Mouse (Mus musculus): Measurements from ENCODE around the gene Sstr5.

Sstr5 gene

DNA sequence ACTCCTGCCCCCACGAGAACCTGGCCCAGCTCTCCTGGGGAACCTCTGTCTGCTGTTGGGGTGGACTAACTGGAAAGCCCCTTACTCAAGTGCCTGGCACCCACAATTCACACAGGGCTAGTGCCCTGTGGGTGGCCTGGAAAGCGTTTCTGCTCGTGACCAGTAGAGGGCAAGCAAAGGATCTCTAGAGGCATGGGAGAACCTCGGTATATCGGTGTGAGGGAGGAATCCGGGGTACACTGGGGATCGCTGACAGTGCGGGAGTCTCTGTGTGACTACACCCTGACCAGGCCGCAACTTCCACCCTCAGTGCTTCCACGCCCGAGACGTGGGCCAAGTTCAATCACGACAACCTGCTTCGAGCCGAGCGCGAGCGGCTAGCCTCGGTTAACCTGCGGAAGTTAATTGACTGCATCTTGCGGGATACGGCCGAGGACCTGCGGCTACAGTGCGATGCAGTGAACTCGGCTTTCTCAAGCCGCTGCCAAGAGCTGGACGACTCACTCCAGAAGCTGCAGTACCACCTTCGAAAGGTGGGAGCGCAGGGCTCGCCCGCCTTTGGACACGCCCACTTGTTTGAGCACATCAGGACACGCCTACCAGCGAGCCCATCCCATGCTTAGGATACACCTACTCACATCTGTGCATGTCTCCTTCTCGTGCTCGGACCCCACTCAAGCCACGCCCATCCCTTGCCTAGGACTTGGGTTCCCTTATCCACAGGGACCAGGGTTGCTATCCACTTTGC, 22.6 kb downstream of the Sstr5 start:
- DNase-seq (ENCODE audit: low spot score in 2 of 2): peak; percentile 44 to 53

DNA sequence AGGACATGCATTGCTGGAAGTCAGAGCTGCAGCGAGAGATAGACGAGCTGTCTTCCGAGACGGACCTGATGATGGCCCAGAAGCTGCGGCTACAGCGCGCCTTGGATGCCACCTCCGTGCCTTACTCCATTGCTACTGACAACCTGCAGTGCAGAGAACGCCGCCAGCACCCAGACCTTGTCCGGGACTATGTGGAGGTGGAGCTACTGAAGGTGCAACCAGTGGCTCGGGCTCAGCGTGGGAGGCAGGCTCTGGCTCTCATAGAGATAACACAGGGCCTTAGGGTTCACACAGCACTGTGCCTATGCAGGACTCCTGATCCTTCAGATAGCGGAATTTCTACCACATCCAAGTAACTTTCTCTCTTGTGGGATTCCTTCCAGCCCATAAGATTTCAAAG, 25.0 kb downstream of the Sstr5 start:
- DNase-seq (ENCODE audit: low spot score in 2 of 2): no peak

DNA sequence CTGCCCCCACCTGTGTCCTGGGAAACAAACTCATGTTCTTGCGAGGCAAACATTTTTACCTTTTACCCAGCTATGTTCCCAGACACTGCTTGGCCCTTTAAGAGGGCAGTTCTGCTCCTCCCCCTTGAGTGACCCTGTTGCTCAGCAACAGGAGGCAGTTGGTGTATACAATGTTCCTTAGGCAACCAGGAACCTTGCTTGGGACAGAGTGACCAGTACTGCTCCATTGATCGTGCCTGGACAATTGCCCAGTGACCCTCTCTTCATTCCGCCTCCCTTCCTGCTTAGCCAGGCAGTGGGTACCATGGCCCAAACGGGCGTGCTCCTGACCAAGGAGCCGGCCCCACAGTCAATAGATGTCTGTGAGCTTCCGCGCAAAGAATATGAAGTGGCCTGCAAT, 25.7 kb downstream of the Sstr5 start:
- DNase-seq (ENCODE audit: low spot score in 2 of 2): no peak

DNA sequence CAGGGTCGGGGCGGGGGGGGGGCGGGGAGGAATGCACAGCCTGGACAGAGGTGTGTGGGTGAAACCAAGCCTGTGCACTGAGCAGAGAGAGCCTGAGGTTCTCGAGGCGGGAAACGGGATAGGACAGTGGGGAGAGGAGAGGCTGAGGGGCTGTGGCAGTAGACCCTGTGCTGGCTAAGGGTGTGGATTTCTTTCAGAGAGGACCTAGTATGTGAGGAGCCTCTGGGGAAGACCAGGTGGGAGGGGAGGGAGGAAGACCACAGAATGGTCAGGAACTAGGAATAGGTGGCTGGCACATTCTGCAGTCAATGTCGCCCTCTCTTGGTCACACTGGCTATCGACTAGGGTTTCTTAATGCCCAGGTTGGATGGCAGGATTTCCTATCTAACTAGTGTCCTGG, 27.3 kb downstream of the Sstr5 start:
- no peak for DNase-seq (ENCODE audit: low spot score in 2 of 2)

DNA sequence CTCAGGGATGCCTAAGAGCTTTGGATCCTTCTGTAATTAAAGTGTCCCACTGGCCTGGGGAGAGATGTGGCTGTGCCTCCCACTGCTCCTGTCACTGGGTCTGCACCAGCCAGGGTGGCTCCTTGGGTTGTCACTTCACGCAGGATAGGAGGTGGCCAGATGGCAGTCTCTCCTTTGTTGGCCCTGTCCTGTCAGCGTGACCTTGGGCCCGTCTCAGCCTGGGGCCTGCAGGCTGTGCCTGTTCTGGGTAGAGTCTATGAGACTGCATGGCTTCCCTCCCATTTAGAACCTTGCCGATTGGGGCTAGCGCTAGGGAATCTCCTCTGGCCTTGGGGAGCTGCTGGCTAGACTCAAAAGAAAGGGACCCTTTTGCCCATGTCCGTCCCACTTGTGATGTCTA, 28.8 kb downstream of the Sstr5 start:
- no peak for DNase-seq (ENCODE audit: low spot score in 2 of 2)

DNA sequence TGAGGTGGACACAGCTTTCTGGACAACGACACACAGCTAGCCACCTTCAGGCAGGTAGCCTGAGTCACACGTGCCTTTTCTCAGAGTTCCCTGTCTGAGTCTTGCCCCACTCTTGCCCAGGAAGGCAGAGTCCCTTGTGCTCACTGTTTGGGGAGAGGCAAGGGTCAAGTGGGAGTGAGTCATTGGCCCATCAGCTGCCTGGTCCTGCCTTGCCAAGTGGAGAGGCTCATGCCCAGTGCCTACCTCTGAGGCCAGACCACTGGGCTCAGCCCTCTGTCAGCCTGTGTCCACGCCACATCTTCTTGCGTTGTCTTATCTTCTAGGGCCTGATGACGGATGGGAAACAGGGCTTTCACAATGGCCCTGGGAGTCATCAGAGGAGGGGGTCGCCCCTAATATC, 29.3 kb downstream of the Sstr5 start:
- DNase-seq (ENCODE audit: low spot score in 2 of 2): no peak

DNA sequence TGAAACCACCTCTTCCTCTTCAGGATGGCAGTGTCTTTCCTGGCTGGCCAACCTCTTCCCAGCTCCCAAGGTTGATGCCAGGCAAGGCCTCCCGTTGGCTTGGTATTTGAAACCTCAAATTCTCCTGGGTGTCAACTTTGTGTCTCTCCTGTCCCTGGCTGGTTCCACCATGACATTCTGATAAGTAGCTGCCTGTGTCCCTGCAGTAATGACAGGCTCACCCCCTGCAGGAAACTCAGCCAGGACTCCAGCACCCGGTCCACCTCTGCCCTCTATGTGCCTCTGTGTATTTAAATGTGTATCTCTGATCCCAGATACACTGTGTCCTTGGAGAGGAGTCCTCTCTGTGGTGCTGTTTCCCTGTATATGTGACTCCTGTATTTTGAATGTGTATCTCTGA, 30.8 kb downstream of the Sstr5 start:
- DNase-seq (ENCODE audit: low spot score in 2 of 2): no peak

DNA sequence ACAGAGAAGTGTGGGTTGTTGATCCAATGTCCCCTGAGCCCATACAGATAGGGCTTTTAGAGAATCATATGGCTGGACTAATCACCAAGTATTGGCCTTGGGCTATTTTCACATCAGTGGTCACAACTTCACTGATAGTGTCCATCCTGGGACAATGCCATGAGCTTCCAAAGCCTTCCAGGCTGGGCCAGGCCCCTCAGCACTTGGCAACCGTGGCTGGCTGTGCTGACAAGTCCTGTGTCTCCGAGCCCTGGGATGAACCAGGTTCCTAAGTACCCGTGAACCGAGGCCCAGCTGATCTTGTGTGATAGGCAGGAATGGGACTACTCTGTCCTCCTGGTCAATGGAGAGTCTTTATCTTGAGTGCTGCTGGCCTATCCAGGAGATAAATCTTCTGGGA, 33.0 kb downstream of the Sstr5 start:
- no peak for DNase-seq (ENCODE audit: low spot score in 2 of 2)

DNA sequence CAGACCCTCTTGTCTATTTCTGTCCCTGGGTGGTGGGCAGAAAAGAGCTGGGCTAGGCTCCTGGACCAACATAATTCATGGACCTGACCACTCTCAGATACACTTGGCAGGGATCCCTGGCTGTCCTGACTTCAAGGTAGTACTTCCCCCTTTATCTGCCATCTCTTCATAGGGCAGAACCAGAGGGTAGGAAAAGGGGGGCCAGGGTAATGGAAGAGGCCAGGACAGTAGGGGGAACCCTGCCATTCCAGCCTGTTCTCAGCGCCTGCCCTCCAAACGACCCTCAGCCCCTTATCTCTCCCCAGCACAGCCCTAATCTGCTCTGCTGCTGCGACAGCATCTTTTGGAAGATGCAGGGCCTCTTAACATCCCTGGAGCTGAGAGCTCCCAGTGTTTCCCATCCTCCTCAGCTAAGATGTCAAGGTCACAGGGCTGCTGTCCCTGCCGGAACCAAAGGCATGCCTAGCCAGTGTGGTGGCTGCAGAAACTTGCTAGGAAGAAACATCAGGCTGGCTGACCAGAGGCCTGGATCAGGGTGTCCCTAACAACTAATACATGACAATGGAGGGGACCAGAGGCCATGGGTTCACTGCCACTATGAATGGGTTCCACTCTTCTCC, 33.7 kb downstream of the Sstr5 start:
- DNase-seq (ENCODE audit: low spot score in 2 of 2): no peak

DNA sequence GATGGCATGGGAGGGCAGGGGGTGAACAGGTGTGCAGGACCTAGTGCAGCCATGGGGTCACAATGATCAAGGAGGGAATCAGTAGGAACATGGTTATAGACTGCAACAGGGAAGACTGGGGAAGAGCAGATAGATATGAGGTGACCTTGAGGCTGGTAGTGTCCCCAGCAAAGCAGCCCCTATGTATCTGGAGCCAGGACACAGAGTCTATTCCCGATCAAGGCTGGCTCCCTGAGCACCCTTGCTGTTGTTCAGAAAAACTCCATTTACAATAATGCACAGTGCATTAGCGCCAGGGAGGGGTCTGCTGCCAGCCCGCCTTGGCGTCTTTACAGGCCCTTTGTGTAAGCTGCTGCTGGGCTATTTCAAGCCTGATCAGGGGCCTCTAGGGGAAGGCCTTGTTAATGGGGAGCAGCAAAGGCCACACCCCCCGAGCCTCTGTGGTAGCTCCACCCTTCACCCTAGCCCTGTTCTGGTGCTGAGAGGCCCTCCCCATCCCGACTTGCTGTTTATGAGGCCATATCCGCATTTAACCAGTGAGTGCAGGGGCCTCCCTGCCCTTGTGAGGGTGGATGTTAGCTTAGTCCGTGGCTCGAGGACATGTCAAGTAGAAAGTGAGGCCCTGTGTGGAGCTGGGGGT, 34.7 kb downstream of the Sstr5 start:
- no peak for DNase-seq (ENCODE audit: low spot score in 2 of 2)

DNA sequence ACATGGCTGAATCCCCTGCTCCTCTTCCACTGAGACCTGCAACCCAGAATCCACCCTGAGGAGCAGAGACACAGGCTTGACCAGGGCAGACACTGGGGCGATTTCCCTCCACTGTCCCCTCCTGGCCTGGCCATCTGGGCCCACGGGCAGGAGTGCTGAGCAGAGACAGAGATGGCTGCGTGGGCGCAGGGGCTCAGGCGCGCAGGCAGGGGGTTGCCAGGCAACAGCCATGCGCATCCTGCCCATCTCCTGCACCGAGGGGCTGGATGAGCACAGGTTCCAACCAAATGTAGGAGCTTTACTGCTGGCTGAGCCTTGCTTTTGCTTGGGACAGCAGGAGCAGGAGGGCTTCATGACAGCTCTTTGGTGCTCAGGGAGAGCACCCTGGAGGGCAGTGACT, 40.5 kb downstream of the Sstr5 start:
- DNase-seq (ENCODE audit: low spot score in 2 of 2): no peak

DNA sequence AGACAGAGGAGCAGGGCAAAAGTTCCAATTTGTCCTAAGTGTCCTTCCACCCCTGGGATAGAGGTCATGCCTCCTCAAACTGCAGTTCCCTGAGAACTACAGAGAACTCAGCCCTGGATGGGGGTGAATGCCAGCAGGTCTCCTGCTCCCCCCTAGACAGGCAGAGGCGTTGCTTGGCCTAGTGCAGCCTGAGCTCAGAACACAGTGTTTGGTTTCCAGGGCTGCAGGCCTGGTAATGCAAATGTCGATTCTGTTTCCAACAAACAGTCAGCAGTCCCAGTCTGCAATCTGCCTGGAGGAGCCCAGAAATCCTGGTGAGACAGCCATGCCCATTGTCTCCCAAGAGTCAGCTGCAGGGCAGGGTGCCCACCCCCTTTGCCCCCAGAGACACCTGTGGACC, 42.8 kb downstream of the Sstr5 start, which contains the start of gene Tekt4:
Tekt4 (plus strand) TSS at position 344 of the 400 bp plus-strand sequence.
- no peak for DNase-seq (ENCODE audit: low spot score in 2 of 2)

DNA sequence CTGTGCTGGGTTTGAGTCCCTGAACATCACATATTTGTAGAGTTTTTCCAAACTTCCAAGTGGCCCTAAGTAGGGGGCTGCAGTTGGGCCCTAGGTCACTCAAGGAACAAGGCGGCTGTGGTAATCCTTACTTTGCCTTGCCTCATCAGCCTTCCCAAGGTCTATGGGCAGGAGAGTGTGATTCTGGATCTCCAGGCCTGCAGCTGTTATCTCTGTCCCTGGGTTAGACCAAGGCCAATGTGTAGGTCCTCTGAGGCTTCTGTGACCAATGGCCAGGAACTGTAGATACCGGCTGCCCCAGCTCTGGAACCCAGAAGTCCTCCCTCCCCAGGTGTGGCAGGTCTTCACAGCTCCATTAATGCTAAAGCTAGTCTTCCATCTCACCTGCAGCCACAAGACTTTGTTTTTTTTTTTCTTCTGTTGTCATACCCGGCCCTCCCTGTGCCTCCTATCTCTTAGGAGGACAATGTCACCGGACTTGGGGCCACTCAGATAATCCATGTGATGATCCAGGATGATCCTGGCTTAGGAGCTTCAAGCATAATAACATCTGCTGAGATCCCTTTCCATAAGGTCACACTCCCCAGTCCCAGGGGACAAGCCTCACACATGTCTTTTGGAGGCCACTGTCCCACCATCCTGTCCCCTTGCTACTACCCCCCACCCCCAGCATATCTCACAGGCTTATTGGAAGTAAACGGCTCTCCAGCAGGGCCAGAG, 44.7 kb downstream of the Sstr5 start:
- DNase-seq (ENCODE audit: low spot score in 2 of 2): no peak

DNA sequence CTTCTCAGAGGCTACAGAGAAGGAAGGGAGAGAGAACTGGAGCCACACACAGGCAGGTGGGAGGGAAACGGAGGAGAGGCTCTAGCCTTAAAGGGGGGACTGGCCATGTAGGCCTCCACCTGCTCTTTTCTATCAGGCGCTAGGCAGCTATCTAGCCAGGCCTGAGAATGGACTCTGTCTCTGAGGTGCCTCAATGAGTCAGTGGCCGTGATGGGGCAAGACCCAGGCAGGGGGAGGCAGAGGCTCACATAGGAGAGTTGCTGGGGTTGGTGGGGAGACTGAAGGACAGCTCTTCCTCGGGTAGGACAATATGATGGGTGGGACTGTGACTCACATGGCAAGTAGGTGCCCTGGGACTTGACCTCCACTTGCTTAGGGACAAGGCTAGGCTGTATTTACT, 46.8 kb downstream of the Sstr5 start:
- no peak for DNase-seq (ENCODE audit: low spot score in 2 of 2)

DNA sequence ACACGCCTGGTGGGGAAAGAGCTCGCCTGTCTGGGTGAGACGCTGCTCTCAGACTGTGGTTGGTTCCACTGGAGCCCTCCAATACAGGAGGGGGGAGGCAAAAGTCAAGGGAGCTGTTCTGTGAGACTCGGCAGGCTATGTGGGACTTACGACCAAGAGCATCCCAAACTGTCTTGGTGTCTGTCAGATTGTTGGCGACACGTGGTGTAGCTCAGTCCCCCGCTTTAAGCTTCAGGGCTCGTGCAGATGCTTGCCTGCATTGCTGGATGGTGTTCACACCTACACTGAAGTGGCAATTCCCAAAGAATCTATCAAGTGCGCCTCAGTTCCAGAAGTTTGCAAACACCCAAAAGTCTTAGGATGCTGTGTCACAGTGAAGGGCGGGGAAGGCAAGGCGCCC, 49.2 kb downstream of the Sstr5 start:
- DNase-seq (ENCODE audit: low spot score in 2 of 2): no peak

DNA sequence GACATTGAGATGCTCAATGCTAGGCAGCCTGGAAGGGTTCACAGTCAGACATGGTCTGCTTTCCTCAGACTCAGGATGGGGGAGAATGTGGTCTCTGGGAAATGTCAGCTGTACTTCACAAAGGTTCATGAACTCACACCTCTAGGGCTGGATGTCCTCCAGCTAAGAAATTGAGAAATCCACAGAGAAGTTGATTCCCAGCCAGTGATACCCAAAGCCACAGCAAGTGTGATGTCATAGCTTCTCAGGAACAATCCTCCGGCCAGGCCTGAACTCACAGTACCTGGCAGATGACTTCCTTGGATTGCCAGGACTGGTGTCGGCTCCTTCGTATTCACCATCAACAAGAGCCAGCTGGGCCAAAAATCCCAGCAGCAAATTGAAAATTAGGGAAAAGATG, 51.2 kb downstream of the Sstr5 start:
- DNase-seq (ENCODE audit: low spot score in 2 of 2): no peak

DNA sequence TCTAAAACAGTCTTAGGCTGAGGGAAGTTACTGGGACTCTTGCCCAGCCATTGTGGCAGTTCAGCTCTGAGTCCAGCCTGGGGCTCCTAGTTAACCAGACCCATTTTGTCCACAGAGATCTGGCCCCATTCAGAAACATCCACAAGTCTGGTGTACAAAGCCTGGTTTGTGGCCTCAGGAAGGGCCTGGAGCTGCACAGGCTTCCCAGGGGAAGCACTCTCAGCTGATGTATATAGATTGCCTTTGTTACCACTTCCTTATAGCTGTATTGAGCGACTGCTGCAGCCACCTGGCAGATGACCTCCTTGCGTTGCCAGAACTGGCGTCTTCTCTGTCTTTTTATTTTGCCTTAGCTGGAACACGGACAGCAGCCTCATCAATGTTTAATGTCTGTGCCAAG, 52.0 kb downstream of the Sstr5 start:
- no peak for DNase-seq (ENCODE audit: low spot score in 2 of 2)

DNA sequence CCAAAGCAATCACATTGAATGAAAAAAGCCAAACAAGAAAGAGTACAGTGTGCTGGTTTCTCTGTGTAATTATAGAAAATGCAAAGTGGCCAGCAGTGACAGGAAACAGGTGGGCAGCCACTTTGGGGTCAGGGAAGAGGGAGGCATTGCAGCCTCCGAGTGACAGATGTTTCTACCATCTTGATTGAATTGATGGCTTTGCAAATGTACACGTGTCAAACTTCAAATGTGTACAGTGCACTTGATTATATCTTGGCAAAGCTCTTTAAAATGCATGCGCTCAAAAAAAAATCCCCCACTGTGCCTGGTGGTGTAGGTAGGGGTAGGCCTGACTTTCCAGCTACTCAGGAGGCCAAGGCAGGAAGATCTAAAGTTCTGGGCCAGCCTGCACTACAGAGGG, 54.2 kb downstream of the Sstr5 start:
- no peak for DNase-seq (ENCODE audit: low spot score in 2 of 2)

DNA sequence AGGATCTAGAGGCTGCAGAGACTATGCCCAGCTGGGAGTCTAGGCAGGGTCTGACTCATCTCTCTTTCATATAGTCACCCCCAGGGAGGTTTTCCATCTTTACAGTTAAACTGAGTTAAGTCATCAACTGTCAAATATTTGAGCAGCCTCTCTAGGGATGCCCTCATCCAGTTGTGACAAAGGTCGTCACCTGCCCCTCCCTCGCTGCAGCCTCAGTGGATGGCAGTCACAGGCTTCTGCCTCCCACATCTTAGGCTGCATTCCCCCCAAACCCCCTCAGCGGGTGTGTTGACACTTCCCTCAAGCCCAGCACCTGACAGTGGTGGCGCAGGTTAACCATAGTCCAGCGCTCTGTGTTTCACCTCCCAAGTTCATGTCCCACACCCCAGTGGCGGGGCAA, 55.7 kb downstream of the Sstr5 start:
- DNase-seq (ENCODE audit: low spot score in 2 of 2): no peak

All from thymus, postnatal 10 days (tissue).